Mouse (Mus musculus) brain, embryonic 14.5 days (tissue): ENCODE results near the gene Ankzf1. TPM values are rescaled to one million over a fixed set of nuclear protein-coding genes. Genes with fewer than 3 reads are reported as not detected.

Experiments
- DNase-seq: peaks from one replicate; pipeline ENCODE4 v3.0.0-alpha.2; 2011; ENCODE audit warnings: low read depth
- CTCF ChIP-seq: fragments of 200-500 bp; IDR thresholded peaks from 2 replicates; pipeline ENCODE4 v1.5.1; 2012; ENCODE audit warnings: inconsistent platforms, mild to moderate bottlenecking, moderate library complexity, borderline replicate concordance; ENCODE audit not compliant: insufficient read depth, insufficient read length; ENCODE audit errors: extremely low read depth
- POLR2A ChIP-seq: fragments of 200-500 bp; IDR thresholded peaks from 2 replicates; pipeline ENCODE4 v1.6.1; 2012; ENCODE audit warnings: mild to moderate bottlenecking, inconsistent platforms, borderline replicate concordance; ENCODE audit not compliant: poor library complexity, insufficient read depth, insufficient read length, severe bottlenecking; ENCODE audit errors: extremely low read depth
- polyA plus RNA-seq: library from polyadenylated mRNA; depleted of rRNA; stranded (reverse); fragments of >200 nt; gene quantifications from 2 replicates; pipeline ENCODE4 v1.2.3, GENCODE M21; 2012; rRNA removed

Gene Ankzf1
- 22.6 and 34.6 TPM in 2 replicates for polyA plus RNA-seq

DNA sequence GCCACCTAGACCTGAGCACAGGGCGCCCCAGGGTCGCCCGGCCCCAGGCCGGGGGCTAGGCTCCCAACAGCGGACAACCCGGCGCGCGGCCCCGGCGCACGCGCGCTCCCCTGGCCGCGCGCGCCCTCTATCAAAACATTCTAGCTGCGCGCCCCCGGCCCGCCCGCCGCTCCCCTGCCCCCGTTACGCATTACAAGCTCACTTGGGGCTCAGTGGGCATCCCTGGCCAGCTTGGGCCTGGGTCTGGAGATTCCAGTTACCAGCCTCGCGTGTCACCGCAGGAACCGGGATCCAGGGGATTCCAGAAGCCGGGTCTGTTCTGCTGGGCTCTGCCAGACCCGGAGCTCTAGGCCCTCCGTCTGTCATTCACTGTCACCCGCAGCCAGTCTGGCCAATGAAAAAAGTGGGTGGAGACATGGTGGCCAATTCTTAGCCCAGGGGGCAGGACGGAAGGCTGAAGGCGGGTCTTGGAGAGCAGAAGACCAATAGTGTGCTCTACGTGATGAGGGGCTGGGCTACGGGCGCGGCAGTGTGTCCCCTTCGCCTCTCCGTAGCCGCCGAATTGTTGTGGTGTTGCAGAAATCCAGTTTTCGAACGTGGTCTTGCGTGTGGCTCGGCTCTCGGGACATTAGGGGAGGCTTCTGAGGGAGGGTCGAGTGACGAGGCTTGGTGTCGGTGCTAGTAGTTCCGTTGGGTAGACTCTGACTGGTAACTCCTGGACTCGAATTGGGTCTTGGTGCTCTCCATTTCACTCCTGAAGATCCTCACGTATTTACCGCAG, at the start of gene Ankzf1, which contains the start of gene Atg9a:
Gene Ankzf1, plus strand, starts transcription at position 530 of the 781 bp plus-strand sequence.
Gene Atg9a, minus strand, starts transcription at position 575 of the 781 bp plus-strand sequence.
- TF ChIP-seq CTCF: no peak
- TF ChIP-seq POLR2A: peak; percentile 5; the same call in 1 of the 2 replicates
- DNase-seq: peak; percentile 100

- DNase-seq: peak; percentile 98
- TF ChIP-seq POLR2A: peak; percentile 95
- peak; percentile 60; the same call in 1 of the 2 replicates for TF ChIP-seq CTCF
These were observed 49.4 kb upstream of the Ankzf1 start, which contains the start of the genes Cnppd1 and Retreg2 for GRCm38 (mm10) chr1:75142301-75143261. TSS of gene Cnppd1 (minus strand) at chr1:75142711. TSS of gene Retreg2 (plus strand) at chr1:75142778.

DNA sequence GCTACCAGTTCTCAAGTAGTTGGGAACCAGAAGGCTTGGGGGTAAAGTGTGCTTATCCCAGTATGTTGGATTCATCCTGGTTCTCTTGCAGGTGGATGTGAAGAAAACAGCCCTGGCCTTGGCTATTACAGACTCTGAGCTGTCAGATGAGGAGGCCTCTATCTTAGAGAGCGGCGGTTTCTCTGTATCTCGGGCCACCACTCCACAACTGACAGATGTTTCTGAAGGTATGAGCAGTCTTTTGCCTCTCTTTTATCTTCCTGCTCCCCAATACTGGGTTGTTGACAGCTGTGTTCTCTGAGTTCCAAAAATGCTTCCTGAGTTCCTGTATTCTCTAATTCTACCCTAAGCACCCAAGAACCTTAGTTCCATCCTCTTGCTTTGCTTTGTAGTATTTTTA, 46.4 kb upstream of the Ankzf1 start:
- no peak for DNase-seq
- TF ChIP-seq POLR2A: no peak

DNA sequence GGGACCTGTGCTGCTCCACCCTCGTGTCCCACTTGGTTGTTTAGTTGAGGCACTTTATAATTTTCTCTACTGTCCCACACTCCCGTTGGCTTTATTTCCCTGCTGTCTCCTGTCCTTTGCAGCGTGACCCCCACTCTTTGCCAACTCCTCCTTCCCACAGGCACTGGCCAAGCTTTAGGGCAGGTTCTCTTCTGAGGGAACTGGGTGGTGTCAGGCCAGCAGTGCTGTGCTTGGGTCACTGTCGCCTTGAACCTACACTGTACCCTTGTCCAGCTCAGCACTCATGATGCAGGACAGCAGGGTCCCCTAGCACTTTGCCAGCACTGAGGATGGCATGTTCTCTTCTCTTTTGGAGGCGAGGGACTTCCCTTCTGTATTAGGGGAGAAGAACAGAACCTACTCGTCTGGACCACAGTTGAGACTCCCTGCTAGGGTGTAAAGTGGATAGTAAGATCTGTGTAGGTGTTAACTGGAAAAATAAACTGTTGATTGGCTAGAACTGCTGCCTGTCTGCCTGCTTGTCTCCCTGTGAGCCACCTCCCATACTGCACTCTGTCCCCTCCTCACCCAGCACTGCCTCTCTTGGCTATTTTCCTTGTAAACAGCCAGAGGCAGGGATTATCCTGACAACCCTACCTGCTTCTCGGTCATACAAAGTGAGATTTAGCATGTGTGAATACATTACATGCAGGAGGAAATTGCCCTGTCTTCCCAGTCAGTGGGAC, 44.4 kb upstream of the Ankzf1 start:
- no peak for TF ChIP-seq POLR2A

DNA sequence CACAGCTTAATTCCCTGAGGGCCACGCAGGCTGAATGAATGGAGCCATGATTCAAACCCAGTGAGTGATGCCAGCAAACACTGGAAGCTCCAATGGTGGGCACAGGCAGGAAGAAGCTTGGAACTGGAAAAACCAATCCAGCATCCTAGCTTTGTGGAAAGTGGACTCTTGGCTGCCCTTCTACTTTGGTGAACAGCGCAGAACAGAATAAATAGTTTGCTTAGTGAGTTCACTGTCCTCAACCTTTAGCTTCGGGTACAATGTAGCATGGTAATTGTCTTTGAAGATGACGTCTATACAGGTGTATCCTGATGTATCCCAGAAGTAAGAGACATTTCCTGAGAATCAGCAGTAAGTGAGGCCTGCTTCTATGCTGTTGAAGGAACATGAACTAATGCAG, 43.2 kb upstream of the Ankzf1 start:
- TF ChIP-seq POLR2A (no peak), CTCF (no peak)
- DNase-seq: no peak

More for the DNA sequence above, 44.4 kb upstream of the Ankzf1 start:
- DNase-seq: no peak

- DNase-seq: no peak
- TF ChIP-seq POLR2A (no peak), CTCF (no peak)
These were observed 36.1 kb upstream of the Ankzf1 start for GRCm38 (mm10) chr1:75155837-75156236.

GRCm38 (mm10) chr1:75158990-75159389, 33.0 kb upstream of the Ankzf1 start:
- TF ChIP-seq CTCF (no peak), POLR2A (no peak)
- DNase-seq: no peak

- no peak for TF ChIP-seq POLR2A
- TF ChIP-seq CTCF: no peak
- no peak for DNase-seq
These were observed 32.3 kb upstream of the Ankzf1 start for GRCm38 (mm10) chr1:75159540-75160255.

DNA sequence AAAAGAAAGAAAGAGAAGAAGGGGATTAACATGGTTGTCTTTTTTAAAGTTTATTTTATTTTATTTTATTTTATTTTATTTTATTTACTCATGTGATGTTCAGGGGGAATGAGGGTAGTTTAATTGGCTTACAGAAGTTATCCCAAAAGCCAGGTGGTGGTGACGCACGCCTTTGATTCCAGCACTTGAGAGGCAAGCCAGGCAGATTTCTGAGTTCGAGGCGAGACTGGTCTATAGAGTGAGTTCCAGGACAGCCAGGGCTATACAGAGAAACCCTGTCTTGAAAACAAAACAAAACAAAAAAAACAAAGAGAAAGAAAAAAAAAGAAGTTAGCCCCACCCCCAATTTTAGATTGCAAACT, 31.7 kb upstream of the Ankzf1 start:
- TF ChIP-seq POLR2A (no peak), CTCF (no peak)
- DNase-seq: no peak

- TF ChIP-seq POLR2A: no peak
- DNase-seq: no peak
These were observed 23.9 kb upstream of the Ankzf1 start for GRCm38 (mm10) chr1:75168093-75168471.
